Mouse (Mus musculus) liver, adult 2 months (tissue): Measurements from ENCODE around the gene Fnbp1l.

Source experiments
- CTCF ChIP-seq: fragments of 200-500 bp; IDR thresholded peaks from 2 replicates; pipeline ENCODE4 v1.5.1; 2011; ENCODE audit warnings: low read depth, low read length, control low read depth
- POLR2A ChIP-seq: fragments of 200-500 bp; IDR thresholded peaks from 2 replicates; pipeline ENCODE4 v1.6.1; 2011; ENCODE audit warnings: low read length, control low read depth; ENCODE audit not compliant: insufficient read depth; ENCODE audit errors: extremely low read depth

DNA sequence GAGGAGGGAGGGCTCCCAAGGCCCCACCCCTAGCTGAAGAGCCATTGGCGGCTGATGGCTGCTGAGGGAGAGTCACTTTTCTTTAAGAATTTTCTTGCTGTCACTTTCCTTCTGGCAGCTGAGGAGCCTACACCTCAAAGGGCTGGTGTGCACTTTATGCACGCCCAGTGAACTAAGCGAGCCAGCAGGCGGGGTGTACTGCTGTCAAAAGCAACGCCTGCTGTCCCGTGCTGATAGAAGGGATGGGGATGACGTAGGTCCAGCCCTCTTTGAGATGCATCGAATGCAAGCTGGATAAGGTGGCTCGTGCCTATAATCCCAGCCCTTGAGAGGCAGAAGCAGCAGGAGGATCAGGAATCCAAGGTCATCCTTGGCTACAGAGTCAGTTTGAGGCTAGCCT is 118.6 kb downstream of the Fnbp1l start:
- no peak for TF ChIP-seq POLR2A
- TF ChIP-seq CTCF: no peak
